Mouse (Mus musculus) cerebral cortex, adult 2 months (tissue): ENCODE results near the gene Obsl1.

Experiments
- WGBS: fragments of 180-500 bp; shearing (Covaris S2); methylation state at CpG from one replicate; pipeline ENCODE4 v1.1.7; 2018; 5-methylcytosine and 5-hydroxymethylcytosine counted together

The Obsl1 gene

DNA sequence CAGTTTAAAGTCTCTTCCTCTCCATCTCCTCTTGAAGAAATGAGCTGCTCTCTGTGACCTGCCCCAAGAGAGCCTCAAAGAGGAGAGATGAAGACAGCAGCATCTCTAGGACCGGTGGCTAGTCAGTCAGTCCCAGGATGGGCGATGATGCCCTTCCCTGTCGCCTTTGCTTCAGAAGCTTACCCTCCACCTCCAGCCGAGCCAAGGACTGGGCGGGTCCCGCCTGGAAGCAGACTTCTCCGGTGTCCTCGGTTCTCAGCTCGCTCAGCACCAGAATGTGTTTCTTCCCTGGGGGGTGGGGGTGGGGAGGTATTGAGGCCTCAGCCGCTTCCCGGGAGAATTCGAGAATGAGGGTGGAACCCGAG, 19.2 kb downstream of the Obsl1 start:
- WGBS: 2% methylated on average over 13 of the region's 13 CpGs

DNA sequence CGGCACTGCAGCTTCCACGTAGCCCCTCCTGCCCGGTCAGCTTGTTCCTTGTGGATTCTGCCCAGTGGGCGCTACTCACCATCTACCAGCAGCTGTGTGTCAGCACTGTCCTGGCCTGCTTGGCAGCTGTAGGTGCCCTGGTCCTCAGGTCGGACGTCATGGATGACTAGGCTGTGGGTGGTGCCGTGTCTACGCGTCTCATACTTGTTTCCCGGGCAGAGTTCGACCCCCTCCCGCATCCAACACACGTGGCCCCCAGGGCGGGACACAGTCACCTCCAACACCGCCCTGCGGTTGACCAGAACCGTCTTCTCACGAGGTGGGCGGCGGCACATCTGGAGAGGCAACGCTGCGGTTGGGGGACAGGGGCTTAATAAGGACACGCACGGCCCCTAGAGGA, 19.7 kb downstream of the Obsl1 start:
- WGBS: 11% methylated on average over 24 of the region's 24 CpGs

DNA sequence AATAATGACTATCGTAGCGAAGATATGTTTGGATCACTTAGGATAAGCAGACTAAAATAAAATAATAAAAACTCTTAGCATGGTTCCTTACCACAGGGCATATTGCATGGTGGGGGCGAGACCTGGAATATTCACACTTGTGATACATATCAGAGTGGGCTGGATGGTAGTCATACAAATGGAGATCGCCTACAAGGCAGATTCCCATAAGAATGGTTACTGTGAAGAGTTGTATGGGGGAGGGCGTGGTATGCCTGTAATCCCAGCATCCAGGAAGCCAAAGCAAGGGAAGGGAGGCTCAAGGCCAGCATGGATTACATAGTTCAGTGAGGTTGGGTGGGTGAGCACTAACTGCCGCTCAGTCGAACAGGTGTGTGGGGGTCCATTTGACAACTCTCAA, 25.5 kb downstream of the Obsl1 start:
- 47% methylated on average over 7 of the region's 7 CpGs for WGBS

DNA sequence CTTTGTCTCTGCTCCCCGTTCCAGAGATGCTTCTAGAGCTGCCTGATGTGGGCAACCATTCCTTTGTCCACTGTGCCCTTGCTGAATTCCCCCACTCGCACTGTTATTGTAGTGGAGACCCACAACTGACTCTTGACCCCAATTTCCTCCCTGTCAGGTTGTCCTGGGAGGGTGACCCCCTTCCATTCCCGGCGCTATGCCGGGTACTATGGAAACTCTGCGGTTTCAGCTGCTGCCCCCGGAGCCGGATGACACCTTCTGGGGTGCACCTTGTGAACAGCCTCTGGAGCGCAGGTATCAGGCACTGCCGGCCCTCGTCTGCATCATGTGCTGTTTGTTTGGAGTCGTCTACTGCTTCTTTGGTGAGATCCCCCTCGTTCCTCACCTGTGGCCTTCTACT, 26.2 kb downstream of the Obsl1 start:
- WGBS: 10% methylated on average over 13 of the region's 13 CpGs

DNA sequence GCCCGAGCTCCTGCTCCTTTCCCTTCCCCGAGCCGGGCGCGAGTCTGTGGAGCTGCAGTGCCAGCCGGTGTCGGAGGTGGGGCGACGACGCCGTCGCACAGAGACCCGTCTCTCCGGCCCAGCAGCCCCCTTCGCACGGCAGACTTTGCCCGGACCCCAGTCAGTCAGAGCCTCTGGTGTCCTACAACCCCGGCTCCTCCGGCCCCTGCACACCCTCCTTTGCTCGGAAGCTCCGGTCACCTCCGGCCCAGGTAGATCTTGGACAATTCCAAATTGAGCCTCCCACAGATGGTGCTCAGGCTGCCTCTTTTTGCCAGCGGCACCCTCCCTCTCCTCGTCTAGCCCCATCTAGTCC, 26.6 kb downstream of the Obsl1 start:
- 1% methylated on average over 24 of the region's 24 CpGs for WGBS

DNA sequence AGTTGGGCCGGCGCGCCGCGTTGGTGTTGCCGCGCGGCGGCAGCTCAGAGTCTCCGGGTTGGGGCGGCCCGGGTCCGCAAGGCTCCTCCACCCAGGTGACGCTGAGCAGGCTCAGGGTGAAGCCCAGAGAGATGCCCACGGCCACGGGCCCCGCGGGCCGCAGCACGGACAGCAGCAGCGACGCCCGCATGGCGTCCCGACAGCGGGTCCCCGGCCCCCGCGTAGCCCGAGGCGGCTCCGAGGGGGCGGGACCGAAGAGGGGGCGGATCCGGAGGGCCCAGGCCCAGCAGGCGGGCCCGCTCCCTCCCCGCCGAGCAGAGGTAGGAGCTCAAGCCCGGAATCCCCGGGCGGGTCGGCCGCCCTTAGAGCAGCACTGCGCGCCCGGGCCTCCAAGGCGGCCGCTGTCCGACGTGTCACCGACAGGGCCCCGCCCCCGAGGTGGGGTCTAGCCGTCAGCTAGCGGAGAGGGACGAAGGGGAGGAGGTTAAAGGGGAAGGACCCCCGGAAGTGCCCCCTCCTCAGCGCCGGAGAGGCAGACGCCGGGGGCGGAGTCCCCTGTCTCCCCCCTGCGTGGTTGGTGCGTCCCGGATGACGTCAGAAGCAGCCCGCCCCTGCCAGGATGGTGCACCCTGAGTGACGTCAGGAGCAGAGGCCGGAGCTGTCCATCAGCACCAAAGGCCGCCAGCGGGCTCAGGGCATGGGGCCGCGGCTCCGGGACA, 27.2 kb downstream of the Obsl1 start, which contains the start of the genes Chpf and Tmem198:
Chpf (minus strand) TSS at position 392 of the 719 bp plus-strand sequence.
Tmem198 (plus strand) TSS at position 617 of the 719 bp plus-strand sequence.
- WGBS: 1% methylated on average over 76 of the region's 76 CpGs

DNA sequence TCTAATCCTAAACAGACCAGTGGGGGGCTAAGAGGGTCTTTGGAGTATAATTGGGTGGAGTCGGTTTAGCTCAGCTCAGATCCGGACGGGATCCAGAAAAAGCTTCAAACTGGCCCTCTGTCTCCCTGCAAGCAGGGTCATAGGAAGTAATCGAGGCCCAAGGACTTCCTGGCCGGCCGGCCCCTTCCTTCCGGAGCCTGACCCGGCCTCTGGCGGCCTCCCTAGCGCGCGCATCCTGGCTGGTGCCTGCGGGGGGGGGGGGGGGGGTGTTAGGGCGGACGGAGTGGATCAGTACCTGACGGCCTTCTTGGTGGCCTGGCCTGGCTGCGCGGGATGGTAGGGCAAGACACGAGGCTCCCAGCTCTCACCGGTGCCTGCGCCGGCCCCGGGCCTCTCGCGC, 27.8 kb downstream of the Obsl1 start:
- under 1% methylated on average over 23 of the region's 25 CpGs for WGBS

DNA sequence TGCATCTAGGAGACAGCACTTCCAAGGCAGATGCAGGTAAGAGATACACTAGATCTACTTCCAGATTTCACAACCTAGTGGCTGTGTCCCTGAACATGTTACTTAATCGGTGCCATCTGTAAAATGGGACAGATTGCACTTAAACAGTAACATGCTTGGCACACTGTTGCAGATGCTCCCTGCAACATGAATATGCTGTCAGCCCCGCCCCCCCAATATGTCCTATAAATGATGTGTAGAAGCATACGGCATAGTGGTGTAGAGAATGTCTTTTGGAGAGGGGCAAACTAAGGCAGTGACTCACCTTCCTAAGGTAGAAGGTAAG, 28.3 kb downstream of the Obsl1 start:
- 23% methylated on average over 3 of the region's 3 CpGs for WGBS

DNA sequence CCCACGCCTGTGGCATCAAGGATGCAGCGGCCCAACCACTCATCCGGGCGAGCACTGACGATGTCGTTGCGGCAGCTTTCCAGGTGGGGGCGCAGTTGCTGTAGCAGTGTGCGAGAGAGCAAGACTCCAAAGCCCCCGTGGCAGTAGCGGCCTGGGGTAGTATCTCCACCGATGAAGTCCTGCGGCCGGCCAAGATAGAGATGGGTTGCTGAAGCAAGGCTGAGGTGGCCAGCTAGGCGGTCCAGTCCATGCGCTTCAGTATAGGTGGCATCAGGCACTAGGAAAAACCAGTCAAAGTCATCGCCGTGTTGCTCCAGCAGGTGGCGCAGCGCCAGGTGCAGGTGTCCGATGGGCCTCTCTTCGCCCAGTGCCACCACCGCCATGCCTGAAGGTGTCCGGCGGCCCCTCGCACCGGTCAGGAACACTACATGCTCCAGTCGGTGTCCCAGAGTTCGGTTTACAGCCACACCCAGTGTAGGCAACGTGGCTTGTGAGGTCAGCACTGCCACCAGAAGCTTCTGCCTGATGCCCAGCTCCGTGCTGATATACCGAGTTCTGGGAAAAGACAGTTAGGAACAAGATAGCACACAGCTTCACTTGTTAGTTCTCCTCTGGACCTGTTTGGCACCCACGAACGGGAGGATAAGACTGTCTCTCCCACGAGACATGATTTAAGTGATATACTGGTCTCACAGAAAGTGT, 28.8 kb downstream of the Obsl1 start:
- WGBS: 6% methylated on average over 35 of the region's 35 CpGs

DNA sequence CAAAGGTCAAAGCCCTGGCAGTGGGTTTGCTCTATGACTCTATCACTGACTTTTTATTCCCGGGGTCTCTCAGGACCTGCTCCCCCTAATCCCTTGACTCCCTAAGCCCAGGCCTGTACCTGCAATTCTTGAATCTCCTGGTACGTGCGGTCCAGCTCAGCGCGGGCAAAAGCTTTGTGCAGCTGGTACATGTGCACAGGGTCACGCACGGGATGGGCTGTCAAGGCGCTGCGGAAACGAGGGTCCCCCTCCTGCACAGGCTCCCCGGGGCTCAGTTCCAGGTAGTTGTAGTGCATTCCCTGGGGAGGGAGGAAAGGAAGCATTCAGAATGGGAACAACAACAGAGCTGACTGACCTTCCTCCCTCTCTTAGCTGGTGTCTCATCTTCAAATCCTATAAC, 29.8 kb downstream of the Obsl1 start:
- 90% methylated on average over 11 of the region's 11 CpGs for WGBS

DNA sequence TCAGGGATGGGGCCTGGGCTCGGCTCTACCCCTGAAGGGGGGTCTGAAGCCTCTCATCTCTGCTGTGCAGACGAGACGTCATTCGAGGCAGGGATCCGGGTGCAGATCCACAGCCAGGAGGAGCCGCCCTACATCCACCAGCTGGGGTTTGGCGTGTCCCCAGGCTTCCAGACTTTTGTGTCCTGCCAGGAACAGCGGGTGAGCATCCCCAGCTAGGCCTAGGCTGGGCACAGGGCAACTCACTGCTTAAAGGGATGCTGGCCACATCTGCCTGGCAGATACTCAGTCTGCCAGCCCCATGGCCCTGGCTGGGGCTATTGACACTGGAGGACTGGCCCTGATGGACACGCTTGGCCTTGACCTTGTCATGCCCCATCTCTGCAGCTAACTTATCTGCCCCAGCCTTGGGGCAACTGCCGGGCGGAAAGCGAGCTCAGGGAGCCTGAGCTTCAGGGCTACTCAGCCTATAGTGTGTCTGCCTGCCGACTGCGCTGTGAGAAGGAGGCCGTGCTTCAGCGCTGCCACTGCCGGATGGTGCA, 36.9 kb downstream of the Obsl1 start:
- WGBS: 83% methylated on average over 17 of the region's 17 CpGs

DNA sequence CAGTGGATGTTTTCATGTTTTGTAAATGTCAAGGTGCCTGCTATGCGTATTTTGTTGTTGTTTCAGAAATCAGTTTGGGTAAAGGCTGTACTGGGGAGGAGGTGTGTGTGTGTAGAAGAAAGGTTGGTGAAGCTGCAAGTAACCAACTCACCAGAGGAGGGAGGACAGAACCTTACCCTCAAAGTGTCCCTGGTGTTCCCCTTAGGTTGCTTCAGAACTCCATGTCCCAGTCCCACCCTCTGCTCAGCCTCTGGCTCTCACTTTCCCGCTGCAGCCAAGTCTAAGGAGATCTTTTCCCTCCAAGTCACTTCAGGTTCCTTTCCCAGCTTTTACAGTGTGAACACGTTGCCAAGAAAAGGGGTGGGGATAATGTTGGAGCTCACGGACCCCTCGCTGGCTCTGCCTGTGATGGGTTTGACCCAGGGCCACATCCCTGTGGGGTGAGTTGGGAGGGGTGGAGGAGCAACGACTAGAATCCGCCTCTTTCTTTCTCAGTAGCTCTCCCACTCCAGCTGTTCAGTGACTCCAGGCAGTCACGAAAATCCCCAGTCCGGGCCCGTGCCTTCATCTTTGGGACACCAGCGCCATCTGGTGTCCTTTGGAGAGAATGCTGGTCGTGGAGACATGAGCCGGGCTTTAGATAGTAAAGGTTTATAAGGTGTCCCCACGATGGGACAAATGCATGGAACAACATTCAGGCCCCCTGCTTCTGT, 38.9 kb downstream of the Obsl1 start:
- 6% methylated on average over 14 of the region's 14 CpGs for WGBS

DNA sequence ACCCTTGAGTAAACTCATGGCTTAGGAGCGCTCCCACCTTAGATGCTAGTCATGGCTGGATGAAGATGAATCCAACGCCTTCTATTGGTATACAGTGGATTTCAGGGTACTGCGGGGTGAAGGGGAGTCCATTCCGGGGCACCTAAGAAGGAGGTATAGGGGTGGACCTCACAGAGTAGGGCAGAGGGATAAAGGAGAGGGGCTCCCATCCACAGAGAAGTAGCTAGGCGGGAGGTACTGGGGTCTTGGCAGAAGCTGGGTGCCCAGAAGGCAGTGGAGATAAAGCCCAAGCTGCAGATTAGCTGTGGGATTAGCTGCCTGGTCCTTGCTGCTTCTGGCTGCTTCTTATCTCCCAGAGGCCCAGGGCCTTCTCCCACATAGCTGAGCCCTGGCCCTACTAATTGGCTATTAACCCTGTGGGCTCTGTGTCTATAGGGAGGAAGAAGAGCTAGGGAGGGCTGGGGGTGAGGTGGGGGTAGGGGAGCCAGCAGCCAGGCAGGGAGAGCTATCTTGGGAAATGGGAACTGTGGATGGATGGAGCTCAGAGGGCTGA, 42.5 kb downstream of the Obsl1 start:
- 82% methylated on average over 5 of the region's 5 CpGs for WGBS

DNA sequence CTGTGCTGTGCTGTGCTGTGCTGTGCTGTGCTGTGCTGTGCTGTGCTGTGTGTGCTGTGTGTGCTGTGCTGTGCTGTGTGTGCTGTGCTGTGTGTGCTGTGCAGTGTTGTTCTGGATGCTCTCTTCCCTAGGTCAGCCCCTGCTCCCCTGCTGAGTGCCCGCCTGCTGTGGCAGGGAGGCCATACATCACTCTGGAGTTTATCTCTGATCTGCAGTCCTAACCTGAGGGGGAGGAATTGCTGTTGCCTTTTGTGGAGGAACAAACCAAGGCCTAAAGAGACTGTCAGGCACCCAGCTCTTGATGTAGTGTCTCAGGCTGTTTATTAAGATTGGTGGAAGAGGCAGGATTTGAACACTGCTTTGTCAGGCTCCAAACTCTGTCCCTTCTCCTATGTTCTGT, 43.6 kb downstream of the Obsl1 start:
- 86% methylated on average over 1 of the region's 1 CpGs for WGBS

DNA sequence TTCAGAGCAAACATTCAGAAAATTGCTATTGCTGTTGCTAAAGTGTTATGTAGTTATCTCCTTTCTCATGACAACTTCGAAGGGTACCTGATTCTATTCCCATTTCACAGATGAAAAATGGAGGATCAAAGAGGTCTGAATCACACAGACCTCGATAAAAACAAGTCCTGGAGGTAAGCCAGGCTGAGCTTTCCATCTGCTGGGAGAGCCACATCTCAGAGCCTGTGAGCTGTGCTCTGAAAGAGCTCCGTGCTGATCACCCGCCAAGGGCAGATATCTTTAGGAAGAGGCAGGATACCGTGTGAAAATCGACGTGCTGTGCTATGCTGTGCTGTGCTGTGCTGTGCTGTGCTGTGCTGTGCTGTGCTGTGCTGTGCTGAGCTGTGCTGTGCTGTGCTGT, 46.0 kb downstream of the Obsl1 start:
- WGBS: 26% methylated on average over 7 of the region's 7 CpGs

DNA sequence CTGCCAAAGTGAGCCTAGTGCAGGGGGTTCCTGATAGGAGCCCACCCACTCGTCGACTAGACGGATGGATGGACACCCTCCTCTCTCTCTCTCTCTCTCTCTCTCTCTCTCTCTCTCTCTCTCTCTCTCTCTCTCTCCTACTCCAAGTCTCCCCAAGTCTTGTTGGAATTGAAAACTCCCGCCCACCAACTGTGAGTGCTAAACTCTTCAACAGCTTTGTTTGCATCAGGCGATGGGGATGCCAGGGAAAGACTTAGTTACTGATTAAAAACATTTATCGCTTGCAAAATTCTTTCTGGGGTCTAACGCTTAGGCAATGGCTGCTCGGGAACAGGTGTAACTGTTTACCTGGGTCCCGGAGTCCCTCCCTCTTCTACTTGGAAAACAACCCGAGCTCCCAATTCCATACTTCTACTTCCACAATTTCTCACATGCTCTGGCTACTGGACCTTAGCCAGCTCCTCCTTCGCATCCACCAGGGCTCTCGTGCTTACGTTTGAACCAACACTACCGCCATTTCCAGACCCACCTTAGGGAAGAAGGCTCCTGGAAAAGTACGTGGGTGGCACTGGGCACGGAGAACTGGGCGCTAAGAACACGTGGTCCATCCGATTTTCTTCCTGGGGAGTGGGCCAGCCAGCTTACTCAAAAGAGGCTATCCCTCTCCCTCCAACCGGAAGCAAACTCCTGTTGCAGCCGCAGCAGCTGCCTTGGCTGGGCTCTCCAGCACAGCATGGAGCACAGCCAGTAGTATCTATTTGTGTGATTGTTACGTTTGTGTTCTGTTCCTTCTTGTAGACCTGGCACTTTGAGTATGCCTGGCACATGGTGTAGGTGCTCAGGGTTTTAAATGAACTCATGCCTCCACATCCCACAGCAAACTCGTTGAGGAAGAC, 47.2 kb downstream of the Obsl1 start:
- WGBS: 6% methylated on average over 23 of the region's 23 CpGs

DNA sequence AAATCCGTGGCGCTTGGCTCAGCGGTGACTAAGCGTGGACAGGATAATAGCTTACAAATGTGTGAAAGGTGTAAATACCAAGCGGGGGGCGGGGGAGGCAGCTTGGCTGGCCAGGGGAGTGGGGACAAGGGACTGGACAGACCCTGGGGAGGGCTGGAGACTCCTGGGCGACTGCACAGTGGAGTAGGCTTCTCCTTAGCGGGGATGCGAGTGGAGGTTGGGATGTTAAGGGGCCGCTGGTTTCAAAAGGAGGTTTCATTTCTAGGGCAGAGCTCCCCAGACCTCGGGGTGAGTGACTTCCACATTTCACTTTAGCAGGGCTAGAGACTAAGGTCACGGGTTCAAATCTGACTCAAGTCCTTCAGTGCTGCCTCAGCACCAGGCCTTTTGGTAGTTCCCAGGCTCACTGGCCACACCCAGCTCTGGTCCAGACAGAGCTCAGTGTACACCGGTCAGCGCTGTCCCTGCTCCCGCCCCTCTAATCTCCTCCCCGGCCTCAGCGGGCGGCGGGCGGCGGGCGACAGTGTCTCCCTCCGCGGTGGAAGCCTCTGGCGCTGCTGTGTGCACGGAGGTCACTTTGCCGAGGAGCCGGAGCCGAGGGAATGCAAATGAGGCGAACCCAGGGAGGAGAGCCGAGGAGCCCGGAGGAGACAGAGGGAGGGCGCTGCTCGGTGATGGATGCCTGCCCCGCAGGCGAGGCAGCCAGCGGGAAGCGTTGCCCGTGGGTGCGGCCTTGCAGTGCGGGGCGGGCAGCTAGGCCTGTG, 48.0 kb downstream of the Obsl1 start:
- WGBS: 6% methylated on average over 42 of the region's 42 CpGs

DNA sequence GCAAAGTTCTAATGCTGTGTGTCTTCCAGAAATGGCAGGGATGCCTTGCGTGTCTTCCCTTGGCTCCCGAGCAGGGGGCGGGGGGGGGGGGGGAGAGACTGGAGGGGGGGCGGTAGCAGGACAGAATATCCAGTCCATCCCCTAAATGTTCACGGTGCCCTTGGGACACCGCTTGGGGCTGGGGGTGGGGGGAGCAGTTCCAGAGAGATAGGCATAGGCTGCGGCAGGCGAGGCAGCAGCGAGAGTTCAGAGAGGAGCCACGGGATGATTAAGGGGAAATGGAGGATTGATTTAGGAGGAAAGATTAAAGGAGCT, 48.6 kb downstream of the Obsl1 start:
- WGBS: 11% methylated on average over 10 of the region's 10 CpGs

DNA sequence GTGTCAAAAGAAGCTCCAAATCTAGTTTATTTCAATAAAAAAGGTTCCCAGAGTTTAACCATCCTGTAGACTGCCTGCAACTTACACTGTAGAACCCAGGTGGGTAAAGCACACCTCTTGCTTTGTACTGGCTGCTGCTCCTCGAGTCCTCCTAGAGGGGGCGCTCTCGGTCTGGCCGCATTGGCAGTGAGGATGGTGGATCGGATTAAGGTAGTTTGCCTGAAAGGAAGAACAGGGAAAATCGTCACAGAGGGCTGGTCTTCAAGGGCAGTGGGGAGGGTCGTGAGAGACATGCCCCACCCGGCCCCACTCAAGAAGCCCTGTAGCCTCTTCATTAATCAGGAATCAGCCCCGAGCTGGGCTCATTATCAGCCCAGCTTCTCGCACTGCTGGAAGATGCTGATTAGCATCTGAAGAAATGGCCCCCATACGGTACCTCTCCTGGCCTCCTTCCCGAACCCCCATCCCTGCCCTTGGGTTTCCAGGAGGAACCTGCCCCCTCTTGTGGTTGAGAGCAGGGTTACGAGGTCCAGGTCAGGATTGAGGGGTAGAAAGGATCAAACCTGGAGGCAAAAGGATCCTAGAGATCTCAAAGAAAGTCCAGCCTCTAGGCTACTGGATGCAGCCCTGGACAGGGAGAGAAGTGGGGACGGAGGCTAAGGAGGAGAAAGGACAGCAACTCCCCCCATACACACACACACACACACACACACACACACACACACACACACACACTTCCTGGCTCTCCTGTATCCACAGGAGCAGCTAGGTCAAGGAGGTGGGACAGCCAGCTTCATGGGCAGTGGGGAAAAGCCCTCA, 49.3 kb downstream of the Obsl1 start:
- WGBS: 28% methylated on average over 14 of the region's 14 CpGs

DNA sequence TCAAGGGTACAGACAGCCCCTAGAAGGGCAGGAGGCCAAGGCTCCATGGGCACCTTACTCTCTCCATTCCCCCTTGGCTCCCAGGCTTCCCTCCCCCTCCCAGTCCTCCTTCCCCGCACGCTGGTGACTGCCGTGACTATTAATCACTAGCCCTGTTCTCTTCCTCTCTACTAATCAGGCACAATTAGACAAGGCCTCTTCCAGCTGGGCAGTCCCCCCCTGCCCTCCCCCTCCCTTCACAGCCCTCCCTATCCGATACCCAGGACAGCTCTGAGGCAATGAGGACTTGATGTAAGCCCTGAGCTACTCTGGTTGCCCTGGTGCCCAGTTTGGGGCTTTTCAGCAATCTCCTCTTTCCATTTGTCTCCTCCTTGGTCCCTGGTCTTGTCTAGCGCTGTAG, 50.3 kb downstream of the Obsl1 start:
- 66% methylated on average over 5 of the region's 5 CpGs for WGBS
